Mouse (Mus musculus) liver, postnatal 0 days (tissue): ENCODE data around the gene Prkag2. TPM values are rescaled to one million over a fixed set of nuclear protein-coding genes. Genes with fewer than 3 reads are reported as not detected.
A peak's percentile ranks its signal among the peaks of the same experiment; 100 is the strongest.

Source experiments
- ATAC-seq: fragments of 200-750 bp; cut with Nextera tagmentation; 2 replicates; pipeline ENCODE4 v1.8.0; 2017; ENCODE audit warnings: mild to moderate bottlenecking, moderate library complexity
- DNase-seq: peaks from one replicate; pipeline ENCODE4 v3.0.0-alpha.2; 2016
- H3K27ac ChIP-seq: fragments of 300-500 bp; sonication (generic); 2 replicates; pipeline ENCODE4 v1.5.1; 2014; ENCODE audit warnings: antibody characterized with exemption, moderate library complexity, mild to moderate bottlenecking, low read depth
- H3K27me3 ChIP-seq: fragments of 300-500 bp; sonication (generic); 2 replicates; pipeline ENCODE4 v1.6.1; 2014; ENCODE audit warnings: low read length, control low read depth, mixed read lengths; ENCODE audit not compliant: insufficient read depth
- H3K36me3 ChIP-seq: fragments of 300-500 bp; sonication (generic); replicated peaks from 2 replicates; pipeline ENCODE4 v1.6.1; 2014; ENCODE audit warnings: mild to moderate bottlenecking, control low read depth, low read length, moderate library complexity, mixed read lengths; ENCODE audit not compliant: insufficient read depth
- H3K4me1 ChIP-seq: fragments of 300-500 bp; sonication (generic); 2 replicates; pipeline ENCODE4 v1.6.1; 2014; ENCODE audit warnings: antibody characterized with exemption, mild to moderate bottlenecking, control low read depth; ENCODE audit not compliant: insufficient read depth
- H3K4me2 ChIP-seq: fragments of 300-500 bp; sonication (generic); 2 replicates; pipeline ENCODE4 v1.6.1; 2014; ENCODE audit warnings: low read depth, mild to moderate bottlenecking, low read length, moderate library complexity, mixed read lengths
- H3K4me3 ChIP-seq: fragments of 300-500 bp; sonication (generic); 2 replicates; pipeline ENCODE4 v1.5.1; 2014; ENCODE audit warnings: low read depth, low read length
- H3K9ac ChIP-seq: fragments of 300-500 bp; sonication (generic); replicated peaks from 2 replicates; pipeline ENCODE4 v1.6.1; 2014; ENCODE audit warnings: mild to moderate bottlenecking, moderate library complexity
- H3K9me3 ChIP-seq: fragments of 300-500 bp; sonication (generic); 2 replicates; pipeline ENCODE4 v1.6.1; 2016; ENCODE audit warnings: mild to moderate bottlenecking, control low read depth, low read length, mixed read lengths
- CTCF ChIP-seq: sonication (generic); IDR thresholded peaks from 2 replicates; pipeline ENCODE4 v1.5.1; 2016; ENCODE audit warnings: antibody characterized with exemption, low read depth
- EP300 ChIP-seq: IDR thresholded peaks from 2 replicates; pipeline ENCODE4 v1.6.1; 2016; ENCODE audit warnings: antibody characterized with exemption, low read depth, mild to moderate bottlenecking
- WGBS: fragments of 180-500 bp; shearing (Covaris S2); extraction: QIAGEN DNeasy Blood & Tissue Kit; methylation state at CpG from one replicate; pipeline ENCODE4 v1.1.7; 2014; ENCODE audit not compliant: insufficient replicate concordance; 5-methylcytosine and 5-hydroxymethylcytosine counted together
- polyA plus RNA-seq: library from polyadenylated mRNA; unstranded; fragments of >200 nt; fragmentation: Nextera tagmentation; extraction: Ambion mirVana; gene quantifications from 2 replicates; pipeline ENCODE4 v1.2.1, GENCODE M21; 2015

Prkag2 gene
- polyA plus RNA-seq, 1 experiment from 2014 or later, result 6.8 TPM

DNA sequence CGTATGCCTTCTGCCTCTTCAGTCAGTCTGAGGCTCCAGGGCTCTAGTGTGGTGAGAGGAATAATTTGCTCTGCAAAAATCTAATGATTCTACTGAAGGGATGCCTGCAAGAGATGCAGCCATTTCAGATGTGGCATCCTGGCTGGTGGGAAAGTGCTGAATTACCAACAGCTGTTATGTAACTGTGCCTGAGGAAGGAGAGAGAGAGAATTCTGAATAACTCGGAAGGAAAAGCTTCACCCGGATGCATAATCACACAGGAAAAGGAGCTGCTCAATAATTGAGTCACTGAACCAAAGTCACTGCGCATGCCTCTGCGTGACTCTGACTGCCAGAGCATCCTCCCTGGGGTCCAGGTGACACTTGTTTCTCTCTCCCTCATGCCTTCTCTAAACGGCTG lies 186.8 kb downstream of the Prkag2 start:
- no peak for TF ChIP-seq CTCF
- TF ChIP-seq EP300, result no peak
- no peak overlapping the region for H3K27ac ChIP-seq
- H3K4me2 ChIP-seq, result no peak overlapping the region
- no peak overlapping the region for H3K4me3 ChIP-seq
- ATAC-seq (no peak), DNase-seq (no peak)
- no peaks in the 10 kb centered on the region for H3K9me3 ChIP-seq
- WGBS, result 81% methylated on average over 6 of the region's 6 CpGs
- no peaks in the 10 kb centered on the region for H3K27me3 ChIP-seq
- no peaks in the 10 kb centered on the region for H3K4me1 ChIP-seq
- H3K36me3 ChIP-seq, result no peaks in the 10 kb centered on the region
- no peak overlapping the region for H3K9ac ChIP-seq

DNA sequence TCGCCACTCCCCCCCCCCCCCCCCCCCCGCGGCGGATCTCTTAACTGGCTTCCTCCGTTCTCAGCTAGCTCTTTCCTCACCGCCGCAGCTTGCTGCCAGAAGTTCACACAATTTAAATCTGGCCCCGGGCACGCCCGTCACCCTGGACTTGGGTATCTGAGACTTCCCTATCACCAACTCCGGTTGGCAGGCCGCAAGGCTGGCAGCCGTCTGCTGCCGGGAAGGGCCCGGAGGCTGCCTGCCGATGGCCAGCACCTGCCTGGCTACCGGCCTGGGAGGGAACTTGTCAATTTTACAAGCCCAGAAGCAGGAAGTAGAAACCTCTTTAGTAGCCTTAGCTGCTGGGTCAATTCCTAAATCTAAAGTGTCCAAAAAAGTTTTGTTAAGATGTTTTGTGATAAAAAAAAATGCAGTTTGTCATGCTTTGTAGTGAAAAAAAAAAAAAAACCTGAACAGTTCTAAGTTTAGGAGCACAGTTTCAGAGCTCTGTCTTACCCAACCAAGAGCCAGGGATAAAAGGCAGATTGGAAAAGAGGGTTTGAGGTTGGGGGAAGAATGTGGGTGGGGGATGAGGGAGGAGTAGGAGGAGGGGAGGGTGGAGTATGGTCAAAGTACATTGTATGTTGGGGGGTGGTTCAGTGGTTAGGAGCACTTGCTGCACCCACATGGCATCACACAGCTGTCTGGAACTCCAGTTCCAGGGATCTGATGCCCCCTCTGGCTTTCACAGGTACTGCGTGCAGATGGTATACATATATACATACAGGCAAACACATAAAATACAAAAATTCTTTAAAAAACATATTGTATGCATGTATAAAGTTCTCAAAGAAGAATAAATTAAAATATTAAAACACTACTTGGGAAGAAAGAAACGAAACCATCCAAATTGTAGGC lies 191.4 kb downstream of the Prkag2 start:
- peak; percentile 63 for DNase-seq
- 12% methylated on average over 14 of the region's 19 CpGs for WGBS
- H3K4me2 ChIP-seq, result peak overlapping the region; percentile 95
- H3K9me3 ChIP-seq, result no peaks in the 10 kb centered on the region
- TF ChIP-seq CTCF, result peak; percentile 68
- no peak for TF ChIP-seq EP300
- peak overlapping the region; percentile 64 for H3K9ac ChIP-seq
- no peak for ATAC-seq
- no peaks in the 10 kb centered on the region for H3K36me3 ChIP-seq
- H3K27me3 ChIP-seq, result no peaks in the 10 kb centered on the region
- H3K4me1 ChIP-seq, result peaks cover 7% of the 10 kb centered on the region
- H3K27ac ChIP-seq, result peak overlapping the region; percentile 92
- H3K4me3 ChIP-seq, result peak overlapping the region; percentile 64

DNA sequence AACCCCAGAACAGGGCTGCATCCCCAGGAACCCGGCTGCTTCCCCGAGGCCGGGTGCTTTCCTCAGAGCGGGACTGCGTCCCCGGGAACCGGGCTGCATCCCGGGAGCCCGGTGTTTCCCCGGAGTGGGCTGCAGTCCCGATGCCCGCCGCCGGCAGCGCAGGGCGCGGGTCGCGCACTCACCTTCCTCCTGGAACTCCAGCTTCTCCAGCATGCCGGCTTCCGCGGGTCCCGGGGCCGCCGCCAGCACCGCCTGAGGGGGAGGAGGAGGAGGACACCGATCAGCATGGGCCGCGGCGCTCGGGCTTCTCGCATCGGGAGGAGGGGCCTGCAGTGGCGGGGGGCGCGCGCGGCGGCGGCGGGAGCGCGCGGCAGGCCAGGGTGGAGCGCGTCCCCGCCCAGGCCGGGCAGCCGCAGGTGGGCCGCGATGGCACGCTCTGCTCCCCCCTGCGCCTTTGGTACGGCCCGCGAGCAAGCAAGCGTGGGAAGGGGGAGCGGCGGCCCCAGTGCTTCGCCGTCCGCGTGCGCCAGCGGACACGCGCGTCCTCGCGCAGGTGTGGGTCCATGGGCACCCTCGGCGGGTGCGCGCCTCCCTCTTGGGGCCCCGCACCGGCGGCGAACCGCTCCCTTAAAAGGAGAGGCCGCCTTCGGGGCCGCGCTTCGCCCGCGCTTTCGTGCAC lies 192.2 kb downstream of the Prkag2 start:
- Histone ChIP-seq H3K4me1 (peaks cover 7% of the 10 kb centered on the region), H3K9ac (peak overlapping the region; percentile 64), H3K27me3 (no peaks in the 10 kb centered on the region), H3K27ac (peak overlapping the region; percentile 92), H3K4me2 (peak overlapping the region; percentile 95), H3K36me3 (no peaks in the 10 kb centered on the region), H3K9me3 (no peaks in the 10 kb centered on the region), H3K4me3 (peak overlapping the region; percentile 64)
- under 1% methylated on average over 69 of the region's 87 CpGs for WGBS
- TF ChIP-seq EP300, result no peak
- peak; percentile 48 for TF ChIP-seq CTCF
- peak; percentile 86 for DNase-seq
- peak; percentile 88 for ATAC-seq

DNA sequence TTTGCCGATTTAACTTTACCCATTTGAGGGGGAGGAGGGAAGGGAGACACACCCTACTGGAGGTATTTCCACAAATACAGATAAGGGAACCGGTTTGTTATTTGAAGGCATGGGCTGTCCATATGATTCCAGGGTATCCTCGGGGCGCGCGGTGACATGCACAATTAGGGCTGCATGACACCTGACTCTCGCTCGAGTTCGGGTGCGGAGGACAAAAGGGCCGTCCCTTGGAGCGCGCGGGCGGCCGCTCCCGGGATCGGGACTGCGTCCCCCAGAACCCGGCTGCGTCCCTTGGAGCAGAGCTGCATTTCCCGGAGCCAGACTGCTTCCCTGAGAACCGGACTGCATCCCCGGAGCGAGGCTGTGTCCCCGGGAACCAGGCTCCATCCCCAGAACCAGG lies 192.7 kb downstream of the Prkag2 start:
- under 1% methylated on average over 26 of the region's 26 CpGs for WGBS
- DNase-seq (no peak), ATAC-seq (peak; percentile 10; the same call in 1 of the 2 replicates)
- Histone ChIP-seq H3K4me2 (peak overlapping the region; percentile 95), H3K4me3 (peak overlapping the region; percentile 64), H3K36me3 (no peaks in the 10 kb centered on the region), H3K9me3 (no peaks in the 10 kb centered on the region), H3K27me3 (no peaks in the 10 kb centered on the region), H3K4me1 (peaks cover 7% of the 10 kb centered on the region), H3K27ac (no peak overlapping the region), H3K9ac (peak overlapping the region; percentile 64)
- no peak for TF ChIP-seq EP300
- TF ChIP-seq CTCF, result no peak

DNA sequence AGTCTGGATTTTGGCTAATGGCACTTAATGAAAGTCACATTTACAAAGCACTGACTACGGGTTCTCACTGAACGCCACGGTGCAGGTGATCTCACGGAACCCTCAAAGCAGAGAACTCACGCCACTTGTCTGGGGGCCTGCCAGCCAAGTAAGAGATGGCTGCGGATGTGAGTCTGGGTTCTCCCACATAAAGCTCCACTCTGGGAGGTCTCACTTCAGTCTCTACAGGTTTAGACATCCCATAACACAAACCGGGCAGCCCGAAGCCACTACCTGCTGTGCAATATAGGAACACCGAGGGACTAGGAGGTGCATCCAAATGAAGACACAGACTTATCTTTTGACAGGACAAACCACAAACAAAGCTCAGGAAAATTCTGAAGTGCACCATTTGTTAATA lies 193.6 kb downstream of the Prkag2 start:
- no peak overlapping the region for H3K4me2 ChIP-seq
- H3K36me3 ChIP-seq, result 0 out of 2 replicates have a peak, but pooled peaks cover 2% of the 10 kb centered on the region
- H3K27ac ChIP-seq, result no peak overlapping the region
- H3K9me3 ChIP-seq, result no peaks in the 10 kb centered on the region
- peaks cover 7% of the 10 kb centered on the region for H3K4me1 ChIP-seq
- 81% methylated on average over 9 of the region's 9 CpGs for WGBS
- no peaks in the 10 kb centered on the region for H3K27me3 ChIP-seq
- DNase-seq (no peak), ATAC-seq (no peak)
- no peak overlapping the region for H3K9ac ChIP-seq
- no peak overlapping the region for H3K4me3 ChIP-seq
- TF ChIP-seq EP300, result no peak
- no peak for TF ChIP-seq CTCF

DNA sequence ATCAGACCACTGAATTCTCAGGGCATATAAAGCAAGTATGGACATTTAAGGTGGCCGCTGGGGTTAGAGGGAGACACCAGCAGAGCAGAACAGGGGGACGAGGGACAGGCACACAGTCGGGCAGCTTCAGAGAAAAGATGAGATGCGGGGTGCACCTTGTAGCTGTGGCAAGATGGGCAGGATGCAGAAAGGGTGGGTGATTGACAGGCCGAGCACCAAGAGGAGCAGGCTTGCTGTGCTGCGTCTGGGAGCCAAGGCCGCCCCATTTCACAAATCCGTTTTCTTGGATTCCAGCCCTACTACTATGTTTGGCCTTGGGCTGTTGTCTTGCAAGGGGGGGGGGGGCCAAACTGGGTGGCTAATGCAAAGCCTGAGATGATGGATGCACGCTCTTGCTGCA lies 195.5 kb downstream of the Prkag2 start:
- DNase-seq (no peak), ATAC-seq (no peak)
- Histone ChIP-seq H3K4me3 (no peak overlapping the region), H3K27me3 (no peaks in the 10 kb centered on the region), H3K9me3 (no peaks in the 10 kb centered on the region), H3K27ac (no peak overlapping the region), H3K9ac (no peak overlapping the region), H3K4me1 (peaks cover 7% of the 10 kb centered on the region), H3K36me3 (0 out of 2 replicates have a peak, but pooled peaks cover 2% of the 10 kb centered on the region), H3K4me2 (no peak overlapping the region)
- TF ChIP-seq EP300, result no peak
- TF ChIP-seq CTCF, result no peak
- 80% methylated on average over 9 of the region's 9 CpGs for WGBS
